Mouse (Mus musculus): ENCODE data around the gene Olfr1331. TPM values are rescaled to one million over a fixed set of nuclear protein-coding genes. Genes with fewer than 3 reads are reported as not detected.
"Not testable (repeated sequence)": the region's sequence is repeated elsewhere in the genome, so short reads cannot be mapped to it uniquely, and the experiment has no call there.

The Olfr1331 gene
- polyA plus RNA-seq, 1 experiment from 2014 or later = not detected

- not testable (repeated sequence) for H3K9ac ChIP-seq (ENCODE audit: low read length); ATAC-seq (ENCODE audit: insufficient number of reproducible peaks, insufficient read depth, low FRiP score, low read depth); H3K4me3 ChIP-seq (ENCODE audit: control insufficient read depth in 1 of 2, insufficient read depth in 1 of 2, low read depth in 1 of 2, low read length in 2 of 2); H3K9me3 ChIP-seq (ENCODE audit: control insufficient read depth, low read length); H3K27ac ChIP-seq (replicated peaks in 1 of 2; ENCODE audit: control insufficient read depth in 1 of 2, insufficient read depth in 1 of 2, low read depth in 2 of 2, low read length in 2 of 2); H3K36me3 ChIP-seq (ENCODE audit: control insufficient read depth, insufficient read depth, low read length); H3K4me2 ChIP-seq (ENCODE audit: low read length); H3K4me1 ChIP-seq (ENCODE audit: control insufficient read depth in 2 of 2, insufficient read depth in 2 of 2, low read length in 2 of 2); H3K27me3 ChIP-seq (ENCODE audit: control insufficient read depth, insufficient read depth, low read length)
- WGBS = 45% methylated on average over 2 of the region's 2 CpGs
Measured at GRCm38 (mm10) chr4:118917365-118917764, 52.9 kb downstream of the Olfr1331 start, which contains the start of gene Olfr1329. Gene Olfr1329 (minus strand): TSS chr4:118917465.

Other genes with a start within 250 kb of the Olfr1331 start
- 0.16 and 0.22 TPM in 2 replicates for gene Cfap57, start 243.9 kb upstream of the Olfr1331 start, polyA plus RNA-seq (2014; fragmentation: Nextera tagmentation; extraction: Ambion mirVana)
- gene Ebna1bp2, start 243.8 kb upstream of the Olfr1331 start, polyA plus RNA-seq (2014; fragmentation: Nextera tagmentation; extraction: Ambion mirVana) = 80.5 and 86.0 TPM in 2 replicates
- not detected in 2 replicates for gene Olfr62, start 205.7 kb upstream of the Olfr1331 start, polyA plus RNA-seq (2014; fragmentation: Nextera tagmentation; extraction: Ambion mirVana)
- not detected in 2 replicates for gene Olfr1342, start 171.9 kb upstream of the Olfr1331 start, polyA plus RNA-seq (2014; fragmentation: Nextera tagmentation; extraction: Ambion mirVana)
- not detected in 2 replicates for gene Olfr1341, start 161.1 kb upstream of the Olfr1331 start, polyA plus RNA-seq (2014; fragmentation: Nextera tagmentation; extraction: Ambion mirVana)
- not detected in 2 replicates for gene Olfr1340, start 144.5 kb upstream of the Olfr1331 start, polyA plus RNA-seq (2014; fragmentation: Nextera tagmentation; extraction: Ambion mirVana)
- gene Olfr1339, start 132.5 kb upstream of the Olfr1331 start, polyA plus RNA-seq (2014; fragmentation: Nextera tagmentation; extraction: Ambion mirVana) = not detected in 2 replicates
- not detected in 2 replicates for gene Olfr1338, start 105.9 kb upstream of the Olfr1331 start, polyA plus RNA-seq (2014; fragmentation: Nextera tagmentation; extraction: Ambion mirVana)
- not detected in 2 replicates for gene Olfr1337, start 82.1 kb upstream of the Olfr1331 start, polyA plus RNA-seq (2014; fragmentation: Nextera tagmentation; extraction: Ambion mirVana)
- gene Olfr1335, start 54.7 kb upstream of the Olfr1331 start, polyA plus RNA-seq (2014; fragmentation: Nextera tagmentation; extraction: Ambion mirVana) = not detected in 2 replicates
- gene Olfr1333, start 28.4 kb upstream of the Olfr1331 start, polyA plus RNA-seq (2014; fragmentation: Nextera tagmentation; extraction: Ambion mirVana) = not detected in 2 replicates
- 0.04 and 0.19 TPM in 2 replicates for gene Olfr1330, start 23.9 kb downstream of the Olfr1331 start, polyA plus RNA-seq (2014; fragmentation: Nextera tagmentation; extraction: Ambion mirVana)
- not detected in 2 replicates for gene Olfr1329, start 52.8 kb downstream of the Olfr1331 start, polyA plus RNA-seq (2014; fragmentation: Nextera tagmentation; extraction: Ambion mirVana)
- 0.07 TPM in 1 of 2 replicates, not detected in the other for gene Olfr1328, start 74.0 kb downstream of the Olfr1331 start, polyA plus RNA-seq (2014; fragmentation: Nextera tagmentation; extraction: Ambion mirVana)
- gene Lao1, start 96.9 kb downstream of the Olfr1331 start, polyA plus RNA-seq (2014; fragmentation: Nextera tagmentation; extraction: Ambion mirVana) = not detected in 2 replicates
- 159 and 166 TPM in 2 replicates for gene Slc2a1, start 244.1 kb downstream of the Olfr1331 start, polyA plus RNA-seq (2014; fragmentation: Nextera tagmentation; extraction: Ambion mirVana)

Data from heart, embryonic 14.5 days (tissue).